22 mouse cellular contexts compared by ENCODE assay signal in genomic region chr9:110162441-110162840, GRCm38 (mm10). TPM values are rescaled to one million over a fixed set of nuclear protein-coding genes. Genes with fewer than 3 reads are reported as not detected.
DNase-seq lines count a peak whose midpoint lies in the region; ATAC-seq lines count a peak whose summit lies in the region.
"Had no signal": no experiment of that assay in that cellular context is flagged by ENCODE, and none has a peak within 500 bp of the region (broad histone marks: within the 10 kb centered on the region; RNA-seq: fewer than 3 reads in every experiment).

No protein-coding gene starts in this region.

- no peaks in the 10 kb centered on the region for H3K4me1 ChIP-seq in embryonic facial prominence, embryonic 14.5 days (ENCODE audit: control insufficient read depth, insufficient read depth, low read length)
- H3K4me1 ChIP-seq in embryonic facial prominence, embryonic 10.5 days, result no peaks in the 10 kb centered on the region
- H3K4me1 ChIP-seq in hindbrain, embryonic 11.5 days (replicated peaks; ENCODE audit: control insufficient read depth, insufficient read depth, low read length), result no peaks in the 10 kb centered on the region
- H3K4me1 ChIP-seq: embryonic facial prominence, embryonic 15.5 days; hindbrain, embryonic 13.5 days; kidney, embryonic 15.5 days; liver, embryonic 15.5 days; lung, embryonic 15.5 days; stomach, embryonic 15.5 days had no signal

- 81% methylated on average over 5 of the region's 5 CpGs for WGBS in embryonic facial prominence, embryonic 14.5 days
- WGBS in embryonic facial prominence, embryonic 10.5 days, result 91% methylated on average over 5 of the region's 5 CpGs
- WGBS in hindbrain, embryonic 11.5 days, result 88% methylated on average over 5 of the region's 5 CpGs

- H3K27ac ChIP-seq in embryonic facial prominence, embryonic 14.5 days (replicated peaks; ENCODE audit: low read depth, low read length), result no peak overlapping the region
- H3K27ac ChIP-seq in embryonic facial prominence, embryonic 10.5 days (replicated peaks), result no peak overlapping the region
- no peak overlapping the region for H3K27ac ChIP-seq in hindbrain, embryonic 11.5 days (ENCODE audit: low read depth, low read length)
- H3K27ac ChIP-seq: embryonic facial prominence, embryonic 15.5 days; hindbrain, embryonic 13.5 days; kidney, embryonic 15.5 days; left cerebral cortex, adult 2 months; liver, embryonic 15.5 days; lung, embryonic 15.5 days; stomach, embryonic 15.5 days had no signal

- no peaks in the 10 kb centered on the region for H3K9me3 ChIP-seq in embryonic facial prominence, embryonic 14.5 days (ENCODE audit: control insufficient read depth, low read length)
- no peaks in the 10 kb centered on the region for H3K9me3 ChIP-seq in embryonic facial prominence, embryonic 10.5 days
- no peaks in the 10 kb centered on the region for H3K9me3 ChIP-seq in hindbrain, embryonic 11.5 days (ENCODE audit: control insufficient read depth, low read length)
- H3K9me3 ChIP-seq: embryonic facial prominence, embryonic 15.5 days; hindbrain, embryonic 13.5 days; kidney, embryonic 15.5 days; liver, embryonic 15.5 days; lung, embryonic 15.5 days; stomach, embryonic 15.5 days had no signal

- no peak overlapping the region for H3K4me3 ChIP-seq in embryonic facial prominence, embryonic 14.5 days (ENCODE audit: low read depth, low read length)
- no peak overlapping the region for H3K4me3 ChIP-seq in embryonic facial prominence, embryonic 10.5 days
- no peak overlapping the region for H3K4me3 ChIP-seq in hindbrain, embryonic 11.5 days (ENCODE audit: low read depth, low read length)
- H3K4me3 ChIP-seq: embryonic facial prominence, embryonic 15.5 days; hindbrain, embryonic 13.5 days; kidney, embryonic 15.5 days; left cerebral cortex, adult 2 months; liver, embryonic 15.5 days; lung, embryonic 15.5 days; stomach, embryonic 15.5 days had no signal

- no peak overlapping the region for H3K4me2 ChIP-seq in embryonic facial prominence, embryonic 14.5 days (ENCODE audit: low read depth, low read length)
- H3K4me2 ChIP-seq in hindbrain, embryonic 11.5 days (replicated peaks; ENCODE audit: low read depth, low read length), result no peak overlapping the region
- H3K4me2 ChIP-seq: embryonic facial prominence, embryonic 15.5 days; hindbrain, embryonic 13.5 days; kidney, embryonic 15.5 days; liver, embryonic 15.5 days; lung, embryonic 15.5 days; stomach, embryonic 15.5 days had no signal

- peak; percentile 2 for DNase-seq in embryonic facial prominence, embryonic 14.5 days (ENCODE audit: low spot score)
- no peak for DNase-seq in embryonic facial prominence, embryonic 10.5 days (ENCODE audit: low spot score)
- DNase-seq in 3134 (ENCODE audit: extremely low read depth, insufficient read length, low spot score), result peak; percentile 64
- DNase-seq in Muller cell, postnatal 12 days (ENCODE audit: inconsistent ontology term), result peak; percentile 50
- DNase-seq in adrenal gland, postnatal 36 days, result peak; percentile 26 to 30
- DNase-seq in cerebellum, adult 18-20 months, result no peak
- no peak for DNase-seq in hindbrain, embryonic 11.5 days (ENCODE audit: low spot score)
- DNase-seq: cerebellum, adult 11-12 months; cerebellum, postnatal 14 days; embryo, embryonic 11 days; kidney, adult 11 months; layer of hippocampus, adult 9-11 months; lung, postnatal 36 days had no signal

- no peaks in the 10 kb centered on the region for H3K27me3 ChIP-seq in embryonic facial prominence, embryonic 14.5 days (replicated peaks; ENCODE audit: control insufficient read depth, insufficient read depth, low read length)
- H3K27me3 ChIP-seq in embryonic facial prominence, embryonic 10.5 days (replicated peaks; ENCODE audit: low read depth, poor library complexity, severe bottlenecking), result no peaks in the 10 kb centered on the region
- no peaks in the 10 kb centered on the region for H3K27me3 ChIP-seq in hindbrain, embryonic 11.5 days (ENCODE audit: control insufficient read depth, insufficient read depth, low read length)
- H3K27me3 ChIP-seq: embryonic facial prominence, embryonic 15.5 days; hindbrain, embryonic 13.5 days; kidney, embryonic 15.5 days; liver, embryonic 15.5 days; lung, embryonic 15.5 days; stomach, embryonic 15.5 days had no signal

- peaks cover 85% of the 10 kb centered on the region for H3K36me3 ChIP-seq in embryonic facial prominence, embryonic 14.5 days (ENCODE audit: control insufficient read depth, insufficient read depth, low read length)
- peaks cover 99% of the 10 kb centered on the region for H3K36me3 ChIP-seq in embryonic facial prominence, embryonic 10.5 days (replicated peaks)
- H3K36me3 ChIP-seq in hindbrain, embryonic 11.5 days (ENCODE audit: control insufficient read depth, insufficient read depth, low read length), result peaks cover 16% of the 10 kb centered on the region; the same call in 1 of the 2 replicates

- no peak overlapping the region for H3K9ac ChIP-seq in embryonic facial prominence, embryonic 14.5 days (ENCODE audit: low read depth, low read length)
- H3K9ac ChIP-seq in hindbrain, embryonic 11.5 days (ENCODE audit: low read depth, low read length), result no peak overlapping the region
- H3K9ac ChIP-seq: embryonic facial prominence, embryonic 15.5 days; hindbrain, embryonic 13.5 days; kidney, embryonic 15.5 days; liver, embryonic 15.5 days; lung, embryonic 15.5 days; stomach, embryonic 15.5 days had no signal

- ATAC-seq in embryonic facial prominence, embryonic 14.5 days (ENCODE audit: low read depth), result no peak
- ATAC-seq in hindbrain, embryonic 11.5 days (ENCODE audit: low FRiP score), result no peak
- ATAC-seq: forebrain, embryonic 16.5 days; midbrain, embryonic 16.5 days had no signal

RNA-seq across cellular contexts. Expression of gene Dhx30, which starts 44.8 kb away (rescaled TPM):
- polyA plus RNA-seq in embryonic facial prominence, embryonic 14.5 days (2014; fragmentation: Nextera tagmentation; extraction: Ambion mirVana), result 110 and 120 TPM in 2 replicates
- 189 and 200 TPM in 2 replicates for polyA plus RNA-seq in embryonic facial prominence, embryonic 10.5 days (2016; fragmentation: Nextera tagmentation; extraction: Ambion mirVana)
- total RNA-seq in adrenal gland, postnatal 36 days (2021), result 100 to 1,000 TPM in 1 of 2 experiments, 10 to 100 TPM in 1; 99.2 to 103 TPM
- 148 and 156 TPM in 2 replicates for polyA plus RNA-seq in hindbrain, embryonic 11.5 days (2014; fragmentation: Nextera tagmentation; extraction: Ambion mirVana)

RNA-seq across cellular contexts. Expression of gene Smarcc1, which starts 44.9 kb away (rescaled TPM):
- polyA plus RNA-seq in embryonic facial prominence, embryonic 14.5 days (2014; fragmentation: Nextera tagmentation; extraction: Ambion mirVana), result 105 and 122 TPM in 2 replicates
- polyA plus RNA-seq in embryonic facial prominence, embryonic 10.5 days (2016; fragmentation: Nextera tagmentation; extraction: Ambion mirVana), result 213 and 222 TPM in 2 replicates
- total RNA-seq in adrenal gland, postnatal 36 days (2021), result 10 to 100 TPM; 48.3 to 59.4 TPM
- polyA plus RNA-seq in hindbrain, embryonic 11.5 days (2014; fragmentation: Nextera tagmentation; extraction: Ambion mirVana), result 172 and 253 TPM in 2 replicates

Comparison
In these comparisons a context has a peak if more than half of its experiments do, and no peak if none do; other contexts are left out.
1. DNase-seq: peak in embryonic facial prominence, embryonic 14.5 days (single experiment), 3134 (single experiment), Muller cell, postnatal 12 days (single experiment) and adrenal gland, postnatal 36 days (2 of 2); none in embryonic facial prominence, embryonic 10.5 days (single experiment), cerebellum, adult 18-20 months (0 of 2) and hindbrain, embryonic 11.5 days (single experiment).